Mouse (Mus musculus): Measurements from ENCODE around the gene Ikzf1. TPM values are rescaled to one million over a fixed set of nuclear protein-coding genes. Genes with fewer than 3 reads are reported as not detected.
A peak's percentile ranks its signal among the peaks of the same experiment; 100 is the strongest.

The Ikzf1 gene
- polyA plus RNA-seq, 1 experiment from 2014 or later: 7.2 TPM

GRCm38 (mm10) chr11:11766105-11766504, 81.3 kb downstream of the Ikzf1 start:
- H3K27ac ChIP-seq: no peak overlapping the region
- H3K36me3 ChIP-seq: no peaks in the 10 kb centered on the region
- H3K9me3 ChIP-seq: no peaks in the 10 kb centered on the region
- no peaks in the 10 kb centered on the region for H3K27me3 ChIP-seq (ENCODE audit: insufficient read depth, poor library complexity, severe bottlenecking)
- 73% methylated on average over 1 of the region's 1 CpGs for WGBS
- no peak overlapping the region for H3K4me3 ChIP-seq
- no peak for DNase-seq (ENCODE audit: low spot score)
- H3K4me1 ChIP-seq: no peaks in the 10 kb centered on the region

DNA sequence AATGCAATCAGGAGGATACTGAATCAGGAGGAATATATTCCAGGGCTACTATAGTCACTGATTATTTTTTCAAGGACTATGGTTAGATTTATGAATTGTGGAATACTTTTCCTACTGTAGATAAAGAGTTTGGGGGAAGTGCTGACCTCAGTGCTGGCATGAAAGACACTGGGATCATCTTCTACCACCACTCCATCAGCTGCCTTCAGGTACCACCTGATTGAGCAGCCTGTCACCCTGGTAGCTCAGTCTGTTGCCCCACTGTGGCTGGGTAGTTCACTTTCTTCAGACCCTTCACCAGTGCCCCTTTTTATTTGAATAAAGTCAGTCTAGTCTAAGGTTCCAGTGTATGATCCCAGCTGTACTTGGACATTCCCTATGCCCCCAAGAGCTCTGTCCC, 81.9 kb downstream of the Ikzf1 start:
- Histone ChIP-seq H3K9me3 (no peaks in the 10 kb centered on the region), H3K27me3 (ENCODE audit: insufficient read depth, poor library complexity, severe bottlenecking) (no peaks in the 10 kb centered on the region), H3K4me1 (no peaks in the 10 kb centered on the region), H3K27ac (no peak overlapping the region), H3K36me3 (no peaks in the 10 kb centered on the region), H3K4me3 (no peak overlapping the region)
- DNase-seq (ENCODE audit: low spot score): peak; percentile 65

DNA sequence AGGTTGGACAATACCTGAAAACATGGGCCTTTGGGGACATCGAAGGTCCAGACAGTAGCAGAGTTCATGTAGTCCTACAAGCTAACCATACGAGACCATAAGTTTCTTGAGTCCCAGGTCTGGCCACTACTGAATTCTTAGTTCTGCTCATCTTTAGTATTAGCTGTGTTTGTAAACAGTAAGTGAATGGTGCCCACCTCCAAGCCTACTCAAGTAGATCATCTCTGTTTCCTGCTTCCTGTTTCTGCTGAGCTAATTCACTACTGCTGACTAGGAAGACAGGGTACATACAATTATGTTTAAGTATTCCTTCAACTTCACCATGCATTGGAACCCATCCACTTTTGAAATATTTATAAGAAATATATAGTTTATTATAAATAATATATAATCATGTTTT, 83.3 kb downstream of the Ikzf1 start:
- no peaks in the 10 kb centered on the region for H3K4me1 ChIP-seq

GRCm38 (mm10) chr11:11769281-11769680, 84.5 kb downstream of the Ikzf1 start:
- Histone ChIP-seq H3K4me1 (no peaks in the 10 kb centered on the region), H3K27me3 (ENCODE audit: insufficient read depth, poor library complexity, severe bottlenecking) (no peaks in the 10 kb centered on the region), H3K9me3 (no peaks in the 10 kb centered on the region), H3K4me3 (no peak overlapping the region), H3K27ac (no peak overlapping the region), H3K36me3 (no peaks in the 10 kb centered on the region)
- peak; percentile 71 for DNase-seq (ENCODE audit: low spot score)
- 93% methylated on average over 20 of the region's 20 CpGs for WGBS

More for the DNA sequence above, 83.3 kb downstream of the Ikzf1 start:
- Histone ChIP-seq H3K27ac (no peak overlapping the region), H3K4me3 (no peak overlapping the region), H3K27me3 (ENCODE audit: insufficient read depth, poor library complexity, severe bottlenecking) (no peaks in the 10 kb centered on the region), H3K9me3 (no peaks in the 10 kb centered on the region), H3K36me3 (no peaks in the 10 kb centered on the region)
- DNase-seq (ENCODE audit: low spot score): no peak
- WGBS: 84% methylated on average over 2 of the region's 2 CpGs

- H3K27me3 ChIP-seq (ENCODE audit: insufficient read depth, poor library complexity, severe bottlenecking): no peaks in the 10 kb centered on the region
- H3K4me3 ChIP-seq: no peak overlapping the region
- no peaks in the 10 kb centered on the region for H3K9me3 ChIP-seq
- peak; percentile 25 for DNase-seq (ENCODE audit: low spot score)
- H3K36me3 ChIP-seq: no peaks in the 10 kb centered on the region
- no peak overlapping the region for H3K27ac ChIP-seq
- no peaks in the 10 kb centered on the region for H3K4me1 ChIP-seq
- WGBS: 90% methylated on average over 3 of the region's 3 CpGs
These were observed 85.9 kb downstream of the Ikzf1 start for GRCm38 (mm10) chr11:11770691-11771090.

GRCm38 (mm10) chr11:11772196-11772595, 87.4 kb downstream of the Ikzf1 start:
- WGBS: 81% methylated on average over 4 of the region's 4 CpGs
- H3K36me3 ChIP-seq: no peaks in the 10 kb centered on the region
- H3K4me3 ChIP-seq: no peak overlapping the region
- peak; percentile 59 for DNase-seq (ENCODE audit: low spot score)
- H3K4me1 ChIP-seq: no peaks in the 10 kb centered on the region
- no peaks in the 10 kb centered on the region for H3K27me3 ChIP-seq (ENCODE audit: insufficient read depth, poor library complexity, severe bottlenecking)
- H3K27ac ChIP-seq: no peak overlapping the region
- H3K9me3 ChIP-seq: no peaks in the 10 kb centered on the region

DNA sequence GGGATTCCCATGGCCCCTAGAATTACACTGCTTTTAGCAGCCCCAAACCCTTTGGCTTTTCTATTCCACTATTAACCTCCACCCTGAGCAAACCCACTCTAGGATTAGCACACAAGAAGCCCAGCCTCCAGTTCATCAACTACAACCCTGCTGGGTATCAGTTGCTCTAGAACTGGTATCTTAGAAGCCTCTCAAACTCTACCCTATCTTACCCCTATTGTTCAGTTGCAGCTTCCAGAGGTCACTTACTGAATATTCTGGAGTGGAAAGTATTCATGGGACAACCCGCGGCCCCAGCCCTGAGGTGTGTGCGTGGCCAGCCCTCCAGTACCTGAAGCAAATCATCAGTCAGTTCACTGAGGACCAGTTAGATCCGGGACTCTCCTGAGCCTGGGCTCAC, 89.6 kb downstream of the Ikzf1 start:
- Histone ChIP-seq H3K9me3 (no peaks in the 10 kb centered on the region), H3K4me3 (no peak overlapping the region), H3K27me3 (ENCODE audit: insufficient read depth, poor library complexity, severe bottlenecking) (no peaks in the 10 kb centered on the region), H3K4me1 (no peaks in the 10 kb centered on the region), H3K36me3 (no peaks in the 10 kb centered on the region), H3K27ac (no peak overlapping the region)
- WGBS: 85% methylated on average over 4 of the region's 4 CpGs
- DNase-seq (ENCODE audit: low spot score): peak; percentile 58

- peak; percentile 55 for DNase-seq (ENCODE audit: low spot score)
- no peak overlapping the region for H3K27ac ChIP-seq
- no peaks in the 10 kb centered on the region for H3K27me3 ChIP-seq (ENCODE audit: insufficient read depth, poor library complexity, severe bottlenecking)
- no peaks in the 10 kb centered on the region for H3K9me3 ChIP-seq
- no peak overlapping the region for H3K4me3 ChIP-seq
- H3K36me3 ChIP-seq: no peaks in the 10 kb centered on the region
- no peaks in the 10 kb centered on the region for H3K4me1 ChIP-seq
- 85% methylated on average over 5 of the region's 5 CpGs for WGBS
These were observed 90.1 kb downstream of the Ikzf1 start for GRCm38 (mm10) chr11:11774893-11775292.

DNA sequence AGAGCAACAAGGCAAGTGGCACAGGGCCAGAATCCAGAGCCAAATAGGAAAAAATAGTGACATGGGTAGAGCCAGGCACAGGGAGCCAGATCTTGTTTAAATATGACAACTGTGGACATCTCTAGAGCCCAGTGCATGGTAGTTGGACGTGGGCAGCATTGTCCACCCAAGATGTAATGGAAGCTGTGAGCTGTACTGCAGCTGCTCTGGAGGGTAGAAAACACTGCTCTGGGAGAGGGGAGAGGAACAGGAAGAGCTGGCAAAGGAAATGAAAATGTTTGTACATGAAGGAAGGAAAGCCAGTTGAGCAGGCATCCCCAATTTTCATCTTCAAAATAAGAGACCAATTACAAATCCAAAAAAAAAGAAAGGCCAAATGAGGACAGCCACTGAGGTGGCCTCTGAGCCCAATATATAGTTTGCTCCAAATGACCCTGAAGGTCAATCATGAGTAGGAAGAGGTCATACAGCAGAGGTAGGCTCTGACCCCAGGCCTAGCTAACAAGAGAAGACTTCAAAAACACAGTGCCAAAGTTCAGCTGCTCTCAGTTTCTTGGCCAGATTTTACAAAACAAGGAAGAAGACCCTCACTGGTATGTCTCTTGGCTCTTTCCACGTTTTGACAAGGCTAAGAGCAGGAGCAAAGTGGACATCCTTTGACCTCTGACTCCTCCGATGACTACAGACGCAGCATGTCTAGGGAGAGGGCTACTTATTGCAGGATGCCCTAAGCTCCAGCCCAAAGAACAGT, 91.4 kb downstream of the Ikzf1 start:
- no peak overlapping the region for H3K27ac ChIP-seq
- WGBS: 69% methylated on average over 4 of the region's 4 CpGs
- no peaks in the 10 kb centered on the region for H3K36me3 ChIP-seq
- DNase-seq (ENCODE audit: low spot score): peak; percentile 58
- H3K27me3 ChIP-seq (ENCODE audit: insufficient read depth, poor library complexity, severe bottlenecking): no peaks in the 10 kb centered on the region
- no peaks in the 10 kb centered on the region for H3K4me1 ChIP-seq
- no peak overlapping the region for H3K4me3 ChIP-seq
- no peaks in the 10 kb centered on the region for H3K9me3 ChIP-seq

GRCm38 (mm10) chr11:11776822-11777174, 92.0 kb downstream of the Ikzf1 start:
- 85% methylated on average over 7 of the region's 7 CpGs for WGBS
- Histone ChIP-seq H3K27ac (no peak overlapping the region), H3K36me3 (no peaks in the 10 kb centered on the region), H3K27me3 (ENCODE audit: insufficient read depth, poor library complexity, severe bottlenecking) (no peaks in the 10 kb centered on the region), H3K4me3 (no peak overlapping the region), H3K9me3 (no peaks in the 10 kb centered on the region), H3K4me1 (no peaks in the 10 kb centered on the region)
- no peak for DNase-seq (ENCODE audit: low spot score)

DNA sequence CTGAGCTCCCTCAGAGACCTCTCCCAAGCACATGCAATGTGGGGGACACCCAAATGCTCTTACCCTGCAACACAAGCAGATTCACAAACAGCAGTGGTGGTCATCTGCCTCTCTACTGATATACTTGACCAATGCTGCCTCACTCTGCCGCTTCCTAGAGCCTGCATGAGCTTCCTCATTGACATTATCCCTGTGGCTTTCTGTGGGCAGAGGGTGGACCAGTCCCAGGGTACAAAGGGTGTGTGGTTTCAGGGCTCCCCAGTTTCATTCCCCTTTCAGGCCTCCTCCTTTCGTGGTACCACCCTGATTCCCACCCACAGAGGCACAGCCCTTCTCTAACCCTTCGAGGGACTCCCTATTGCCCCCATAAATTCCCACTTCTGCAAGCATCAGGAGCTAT, 92.4 kb downstream of the Ikzf1 start:
- Histone ChIP-seq H3K36me3 (no peaks in the 10 kb centered on the region), H3K27me3 (ENCODE audit: insufficient read depth, poor library complexity, severe bottlenecking) (no peaks in the 10 kb centered on the region), H3K4me1 (no peaks in the 10 kb centered on the region), H3K27ac (no peak overlapping the region), H3K4me3 (no peak overlapping the region), H3K9me3 (no peaks in the 10 kb centered on the region)
- 74% methylated on average over 3 of the region's 3 CpGs for WGBS
- peak; percentile 51 for DNase-seq (ENCODE audit: low spot score)

DNA sequence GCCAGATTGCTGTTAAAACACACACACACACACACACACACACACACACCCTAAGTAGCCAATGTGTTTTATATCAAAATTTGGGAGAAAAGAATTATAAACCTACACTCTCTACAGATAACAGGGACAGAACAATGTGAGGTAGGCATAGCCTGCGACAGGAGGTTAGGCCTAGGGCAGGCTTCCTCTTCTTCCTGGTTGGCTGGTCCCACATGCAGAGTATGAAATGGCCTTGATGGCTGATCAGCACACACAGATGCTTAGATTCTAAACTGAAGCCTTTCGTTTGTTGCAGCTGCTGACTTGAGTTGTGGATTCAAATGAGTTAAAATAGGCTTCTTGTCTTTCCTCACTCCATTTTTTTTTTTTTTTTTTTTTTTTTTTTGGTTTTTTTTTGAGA, 93.0 kb downstream of the Ikzf1 start:
- Histone ChIP-seq H3K36me3 (no peaks in the 10 kb centered on the region), H3K4me1 (no peaks in the 10 kb centered on the region), H3K9me3 (no peaks in the 10 kb centered on the region), H3K4me3 (no peak overlapping the region), H3K27ac (no peak overlapping the region), H3K27me3 (ENCODE audit: insufficient read depth, poor library complexity, severe bottlenecking) (no peaks in the 10 kb centered on the region)
- peak; percentile 25 for DNase-seq (ENCODE audit: low spot score)
- 87% methylated on average over 2 of the region's 2 CpGs for WGBS

- no peak for DNase-seq (ENCODE audit: low spot score)
- Histone ChIP-seq H3K4me1 (no peaks in the 10 kb centered on the region), H3K27ac (no peak overlapping the region), H3K4me3 (no peak overlapping the region), H3K36me3 (no peaks in the 10 kb centered on the region), H3K27me3 (ENCODE audit: insufficient read depth, poor library complexity, severe bottlenecking) (no peaks in the 10 kb centered on the region), H3K9me3 (no peaks in the 10 kb centered on the region)
- 91% methylated on average over 6 of the region's 6 CpGs for WGBS
These were observed 93.5 kb downstream of the Ikzf1 start for GRCm38 (mm10) chr11:11778345-11778744.

- Histone ChIP-seq H3K4me1 (no peaks in the 10 kb centered on the region), H3K27ac (no peak overlapping the region), H3K9me3 (no peaks in the 10 kb centered on the region), H3K27me3 (ENCODE audit: insufficient read depth, poor library complexity, severe bottlenecking) (no peaks in the 10 kb centered on the region), H3K4me3 (no peak overlapping the region), H3K36me3 (no peaks in the 10 kb centered on the region)
- DNase-seq (ENCODE audit: low spot score): peak; percentile 27
- WGBS: 80% methylated on average over 8 of the region's 8 CpGs
These were observed 96.9 kb downstream of the Ikzf1 start for GRCm38 (mm10) chr11:11781728-11782127.

All from heart, embryonic 10.5 days (tissue).